Mouse (Mus musculus) gastrocnemius, postnatal 36 days (tissue): ENCODE data around the gene 9130230L23Rik. TPM values are rescaled to one million over a fixed set of nuclear protein-coding genes. Genes with fewer than 3 reads are reported as not detected.
A peak's percentile ranks its signal among the peaks of the same experiment; 100 is the strongest.

Experiments
- DNase-seq, 2 experiments: peaks; one replicate each; pipeline ENCODE4 v3.0.0; 2022
- intact Hi-C: fragments of 180-260 bp; cut with DNase I; formaldehyde crosslinking; loops from one replicate; pipeline ENCODE4 v1.15.1; 2025
- total RNA-seq, 2 experiments: library from RNA; stranded (reverse); gene quantifications; 2 replicates each; pipeline ENCODE4 v1.2.3; 2021

The 9130230L23Rik gene
- total RNA-seq, 2 experiments from 2014 or later: not detected

- DNase-seq: no peak
- intact Hi-C loops: no loop called here
Observed at GRCm38 (mm10) chr5:65956144-65957008, 47.7 kb downstream of the 9130230L23Rik start.

GRCm38 (mm10) chr5:65955343-65956143 is 48.5 kb downstream of the 9130230L23Rik start:
- DNase-seq: peak; percentile 67 to 68
- intact Hi-C loops: no loop called here

DNA sequence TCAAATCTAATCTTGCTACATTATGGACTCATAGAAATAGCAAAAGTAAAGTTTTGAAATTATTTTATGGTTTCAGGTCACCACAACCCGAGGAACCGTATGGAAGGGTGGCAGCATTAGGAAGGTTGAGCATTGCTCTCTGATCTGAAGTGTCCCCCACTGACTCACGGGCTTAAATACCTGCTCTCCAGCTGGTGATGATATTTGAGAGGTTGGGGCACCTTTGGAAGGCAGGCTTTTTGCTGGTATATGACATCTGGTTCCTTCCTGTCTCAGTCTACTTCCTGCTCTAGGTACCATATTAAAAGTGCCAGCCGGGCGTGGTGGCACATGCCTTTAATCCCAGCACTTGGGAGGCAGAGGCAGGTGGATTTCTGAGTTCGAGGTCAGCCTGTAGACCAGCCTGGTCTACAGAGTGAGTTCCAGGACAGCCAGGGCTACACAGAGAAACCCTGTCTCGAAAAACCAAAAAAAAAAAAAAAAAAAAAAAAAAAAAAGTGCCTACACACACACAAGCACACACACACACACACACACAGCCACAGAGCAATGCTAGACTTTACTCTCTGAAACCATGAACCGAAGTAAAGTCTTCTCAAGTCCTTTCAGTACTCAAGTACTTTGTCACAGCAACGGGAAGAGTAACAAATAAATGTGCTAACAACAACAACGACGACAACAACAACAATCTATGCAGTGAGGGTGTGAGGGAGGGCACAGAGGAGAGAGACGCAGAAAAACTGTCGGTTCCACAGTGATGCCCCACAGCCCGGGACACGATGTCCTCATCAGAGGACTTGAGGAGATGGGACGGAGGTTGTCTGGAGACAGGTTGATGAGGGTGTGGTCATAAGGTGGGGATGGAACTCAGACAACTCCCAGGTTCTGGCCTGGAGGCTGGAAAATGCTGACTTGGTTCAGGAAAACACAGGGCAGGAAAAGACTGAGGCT is 49.7 kb downstream of the 9130230L23Rik start:
- no peak for DNase-seq
- intact Hi-C loops: no loop called here

DNA sequence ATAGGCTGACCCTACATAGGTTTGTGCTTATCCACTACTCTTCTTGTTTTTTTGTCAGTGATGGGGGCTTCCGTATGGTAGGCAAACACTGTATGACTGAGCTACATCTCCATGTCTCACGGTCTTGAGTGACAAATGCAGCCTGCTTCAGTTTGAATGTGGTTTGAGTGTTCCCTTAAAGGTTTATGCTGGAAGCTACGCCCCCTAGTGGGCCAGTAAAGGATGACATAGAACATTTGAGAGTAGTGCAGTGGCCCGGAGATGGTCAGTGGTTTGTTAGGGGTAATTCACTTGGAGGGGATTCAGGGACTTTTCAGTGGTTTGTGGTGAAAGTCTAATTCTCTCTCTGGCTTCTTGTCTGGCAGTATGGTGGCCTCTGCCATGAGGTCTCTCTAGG is 52.6 kb downstream of the 9130230L23Rik start:
- intact Hi-C loops: no loop called here
- no peak for DNase-seq

GRCm38 (mm10) chr5:65950679-65951512 is 53.2 kb downstream of the 9130230L23Rik start:
- intact Hi-C loops: no loop called here
- no peak for DNase-seq

- no peak for DNase-seq
- intact Hi-C loops: no loop called here
Observed at GRCm38 (mm10) chr5:65950236-65950635, 53.8 kb downstream of the 9130230L23Rik start.

DNA sequence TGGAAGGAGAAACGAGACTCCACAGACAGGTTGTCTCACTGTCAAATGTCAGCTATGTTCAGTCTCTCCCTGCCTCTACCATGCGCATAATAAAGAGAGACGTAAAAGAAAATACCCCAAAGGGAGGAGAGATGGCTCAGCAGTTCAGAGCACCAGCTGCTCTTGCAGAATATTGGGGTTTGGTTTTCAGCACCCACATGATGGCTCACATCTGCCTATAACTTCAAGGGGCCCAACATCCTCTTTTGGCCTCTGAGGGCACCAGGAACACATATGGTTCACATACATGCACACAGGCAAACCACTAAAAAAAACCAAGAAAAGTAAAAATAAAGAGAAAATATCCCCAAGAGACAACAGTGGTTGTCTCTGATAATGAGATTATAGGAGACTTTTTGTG is 54.3 kb downstream of the 9130230L23Rik start:
- no peak for DNase-seq
- intact Hi-C loops: no loop called here

GRCm38 (mm10) chr5:65941145-65941544 is 62.9 kb downstream of the 9130230L23Rik start:
- intact Hi-C loops: no loop called here
- DNase-seq: no peak

- DNase-seq: peak; percentile 70 to 72
- intact Hi-C loops: loop anchor here (1.0 kb wide), 2 partner anchors 115 to 174 kb away; no protein-coding TSS in a partner anchor
Observed at GRCm38 (mm10) chr5:65937998-65938715, 65.9 kb downstream of the 9130230L23Rik start.

DNA sequence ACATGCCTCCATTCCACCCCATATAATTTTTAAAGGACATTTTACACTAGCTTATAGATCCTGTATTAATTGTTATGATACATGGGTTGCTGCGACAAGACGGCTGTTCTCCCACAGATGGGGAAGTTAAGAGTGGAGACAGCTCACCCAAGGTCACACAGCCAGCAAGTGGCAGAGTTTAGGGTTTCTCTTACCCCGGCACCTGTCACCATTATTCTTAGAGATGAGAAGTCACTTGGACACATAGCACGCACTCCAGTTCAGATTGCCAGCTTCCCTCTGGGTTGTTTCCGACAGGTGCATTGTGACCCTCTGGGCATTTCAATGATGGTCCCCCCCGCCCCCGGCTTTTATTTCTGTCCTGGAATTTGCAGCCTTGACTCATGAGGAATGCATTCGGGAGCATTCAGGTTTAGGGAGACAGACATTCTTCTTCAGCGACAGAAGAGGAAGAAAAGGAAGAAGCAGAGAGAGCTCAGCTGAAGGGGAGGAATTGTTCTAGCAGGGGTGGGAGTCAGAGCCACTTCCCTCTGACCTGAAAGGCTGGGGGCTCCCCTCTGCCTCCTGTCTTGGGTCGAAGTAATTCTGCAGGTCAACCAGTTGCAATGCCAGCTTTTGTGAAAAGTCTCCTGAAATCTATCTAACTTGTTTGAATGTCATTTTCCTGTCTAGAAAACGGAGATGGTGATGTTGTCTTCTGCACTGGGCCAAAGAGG is 66.9 kb downstream of the 9130230L23Rik start:
- DNase-seq: no peak

DNA sequence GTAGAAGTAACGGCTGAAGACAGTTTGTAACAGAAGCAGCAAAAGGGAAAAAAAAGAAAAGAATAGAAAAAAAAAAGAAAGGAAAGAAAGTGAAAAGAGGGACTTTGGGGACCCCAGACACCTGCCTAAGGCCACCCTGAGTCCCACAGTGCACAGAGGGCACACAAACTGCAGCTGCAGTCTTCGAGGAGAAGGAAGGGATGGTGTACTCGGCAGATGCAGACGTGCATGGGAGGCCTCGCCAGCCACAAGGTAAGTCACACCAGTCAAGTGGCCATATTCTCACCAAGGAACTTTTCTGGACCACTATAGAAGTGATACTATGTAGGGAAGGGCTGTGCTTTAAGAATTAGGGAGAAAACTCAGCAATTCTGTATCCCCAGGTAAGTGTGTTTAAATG is 69.3 kb downstream of the 9130230L23Rik start, which contains the start of gene Chrna9:
Gene Chrna9, plus strand, starts transcription at position 139 of the 400 bp plus-strand sequence.
- intact Hi-C loops: no loop called here
- no peak for DNase-seq

More for the DNA sequence above, 66.9 kb downstream of the 9130230L23Rik start:
- intact Hi-C loops: no loop called here

- no peak for DNase-seq
- intact Hi-C loops: no loop called here
Observed at GRCm38 (mm10) chr5:65933764-65934163, 70.3 kb downstream of the 9130230L23Rik start.

- intact Hi-C loops: no loop called here
- DNase-seq: no peak
Observed at GRCm38 (mm10) chr5:65933258-65933657, 70.8 kb downstream of the 9130230L23Rik start.

DNA sequence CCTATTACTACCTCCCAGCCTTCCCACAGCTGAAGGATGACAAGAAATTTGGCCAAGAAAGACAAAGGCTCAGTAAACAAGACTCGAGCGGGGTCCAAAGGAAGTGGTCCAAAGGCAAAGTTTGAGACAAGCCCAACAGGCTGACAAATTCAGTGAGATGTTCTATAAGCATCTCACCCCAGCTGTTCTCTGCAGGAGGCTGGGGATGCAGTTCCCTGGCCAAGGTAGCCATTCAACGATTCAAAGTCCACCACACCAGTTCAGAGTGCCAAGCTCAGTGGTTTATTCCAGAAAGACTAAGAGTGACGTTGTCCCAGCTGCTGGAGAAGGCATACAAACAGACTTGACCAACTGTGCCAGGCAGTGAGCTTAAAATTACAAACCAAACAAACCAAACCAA is 73.9 kb downstream of the 9130230L23Rik start:
- DNase-seq: no peak
- intact Hi-C loops: no loop called here
